Mouse (Mus musculus): Measurements from ENCODE around the gene Gpr137.

GRCm38 (mm10) chr19:6990712-6991111 lies 48.4 kb upstream of the Gpr137 start:
- TF ChIP-seq POLR2A (IDR thresholded peaks at IDR 0.05; ENCODE audit: insufficient read length, low read depth) (no peak), MYOG (IDR thresholded peaks at IDR 0.05; ENCODE audit: control insufficient read depth in 1 of 3, insufficient read depth in 1 of 3, insufficient read length in 2 of 3, low read depth in 2 of 3) (no peak), CEBPB (IDR thresholded peaks at IDR 0.05; ENCODE audit: insufficient read depth, poor library complexity, severe bottlenecking) (no peak), USF1 (IDR thresholded peaks at IDR 0.05; ENCODE audit: low read depth) (no peak), POLR2AphosphoS2 (IDR thresholded peaks at IDR 0.05; ENCODE audit: insufficient read length, low read depth) (no peak), TCF12 (IDR thresholded peaks at IDR 0.05; ENCODE audit: insufficient read depth, poor library complexity, severe bottlenecking) (no peak), E2F4 (IDR thresholded peaks at IDR 0.05; ENCODE audit: insufficient read depth) (no peak)

All from myocyte (in vitro differentiated cells).